Mouse (Mus musculus) C2C12 (cell line): ENCODE results near the gene 1700003F12Rik.

ENCODE experiments used
- CTCF ChIP-seq: IDR thresholded peaks from one replicate; pipeline ENCODE4 v1.5.1; 2011; ENCODE audit not compliant: control insufficient read depth, insufficient read depth, insufficient read length
- USF1 ChIP-seq: IDR thresholded peaks from one replicate; pipeline ENCODE4 v1.6.1; 2011; ENCODE audit warnings: low read depth, mild to moderate bottlenecking, control low read depth, moderate library complexity

DNA sequence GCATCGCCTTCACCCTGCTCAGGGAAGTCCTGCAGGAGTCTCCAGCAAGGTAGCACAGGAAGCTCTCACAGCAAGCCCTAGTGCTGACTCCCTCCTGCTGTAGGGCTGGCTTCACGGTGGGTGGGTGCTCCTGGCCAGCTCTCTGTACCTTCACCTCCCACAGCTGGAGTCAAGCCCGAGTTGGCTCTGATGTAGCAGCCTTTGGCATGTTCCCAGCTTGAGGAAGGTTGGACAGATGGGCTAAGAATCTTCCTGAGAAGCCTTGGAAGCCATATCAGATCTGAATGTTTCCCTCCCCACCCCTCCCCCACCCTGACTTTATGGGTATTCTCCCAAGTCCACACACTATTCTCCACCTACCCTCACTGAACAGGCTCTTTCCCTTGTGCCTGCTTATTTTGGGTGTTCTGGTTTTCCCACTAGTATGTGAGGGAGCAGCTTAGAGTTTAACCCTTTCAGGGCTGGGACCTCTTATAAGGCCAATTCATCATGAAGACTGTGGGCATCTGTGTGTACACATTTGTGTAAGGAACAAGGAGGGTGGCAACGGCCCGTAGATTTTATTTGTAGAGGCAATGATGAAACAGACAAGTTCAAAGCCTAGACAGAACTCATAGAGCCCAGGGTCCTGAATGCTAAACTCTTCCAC, 10.4 kb downstream of the 1700003F12Rik start:
- TF ChIP-seq CTCF: no peak
- TF ChIP-seq USF1: no peak
